Mouse (Mus musculus) neural tube, embryonic 11.5 days (tissue): ENCODE data around the gene Ckap5. TPM values are rescaled to one million over a fixed set of nuclear protein-coding genes. Genes with fewer than 3 reads are reported as not detected.

Experiments
- ATAC-seq: fragments of 200-750 bp; cut with Nextera tagmentation; 2 replicates; pipeline ENCODE4 v1.8.0; 2017; ENCODE audit warnings: moderate number of reproducible peaks, mild to moderate bottlenecking, moderate TSS enrichment, moderate library complexity; ENCODE audit not compliant: insufficient read depth, low FRiP score, low TSS enrichment
- DNase-seq: peaks from one replicate; pipeline ENCODE4 v3.0.0-alpha.2; 2015; ENCODE audit warnings: low spot score
- H3K27ac ChIP-seq: fragments of 300-500 bp; sonication (generic); 2 replicates; pipeline ENCODE4 v1.5.1; 2014; ENCODE audit warnings: low read depth, mild to moderate bottlenecking, low read length
- H3K27me3 ChIP-seq: fragments of 300-500 bp; sonication (generic); 2 replicates; pipeline ENCODE4 v1.6.1; 2014; ENCODE audit warnings: mild to moderate bottlenecking, low read length, mixed read lengths; ENCODE audit not compliant: control insufficient read depth, insufficient read depth
- H3K36me3 ChIP-seq: fragments of 300-500 bp; sonication (generic); 2 replicates; pipeline ENCODE4 v1.6.1; 2014; ENCODE audit warnings: mild to moderate bottlenecking, low read length, moderate library complexity, mixed read lengths; ENCODE audit not compliant: control insufficient read depth, insufficient read depth
- H3K4me1 ChIP-seq: fragments of 300-500 bp; sonication (generic); 2 replicates; pipeline ENCODE4 v1.6.1; 2014; ENCODE audit warnings: low read length, mixed read lengths; ENCODE audit not compliant: control insufficient read depth, insufficient read depth
- H3K4me2 ChIP-seq: fragments of 300-500 bp; sonication (generic); 2 replicates; pipeline ENCODE4 v1.6.1; 2014; ENCODE audit warnings: low read depth, mild to moderate bottlenecking, moderate library complexity
- H3K4me3 ChIP-seq: fragments of 300-500 bp; sonication (generic); 2 replicates; pipeline ENCODE4 v1.5.1; 2014; ENCODE audit warnings: low read depth, low read length
- H3K9ac ChIP-seq: fragments of 300-500 bp; sonication (generic); 2 replicates; pipeline ENCODE4 v1.6.1; 2014; ENCODE audit warnings: mild to moderate bottlenecking, low read length
- H3K9me3 ChIP-seq: fragments of 300-500 bp; sonication (generic); 2 replicates; pipeline ENCODE4 v1.6.1; 2016; ENCODE audit warnings: low read length; ENCODE audit not compliant: control insufficient read depth
- WGBS: fragments of 180-500 bp; shearing (Covaris S2); extraction: QIAGEN DNeasy Blood & Tissue Kit; methylation state at CpG from one replicate; pipeline ENCODE4 v1.1.7; 2014; 5-methylcytosine and 5-hydroxymethylcytosine counted together
- polyA plus RNA-seq: library from polyadenylated mRNA; unstranded; fragments of >200 nt; fragmentation: Nextera tagmentation; extraction: Ambion mirVana; gene quantifications from 2 replicates; pipeline ENCODE4 v1.2.1, GENCODE M21; 2014

Gene Ckap5
- polyA plus RNA-seq, 1 experiment from 2014 or later: 131 TPM

DNA sequence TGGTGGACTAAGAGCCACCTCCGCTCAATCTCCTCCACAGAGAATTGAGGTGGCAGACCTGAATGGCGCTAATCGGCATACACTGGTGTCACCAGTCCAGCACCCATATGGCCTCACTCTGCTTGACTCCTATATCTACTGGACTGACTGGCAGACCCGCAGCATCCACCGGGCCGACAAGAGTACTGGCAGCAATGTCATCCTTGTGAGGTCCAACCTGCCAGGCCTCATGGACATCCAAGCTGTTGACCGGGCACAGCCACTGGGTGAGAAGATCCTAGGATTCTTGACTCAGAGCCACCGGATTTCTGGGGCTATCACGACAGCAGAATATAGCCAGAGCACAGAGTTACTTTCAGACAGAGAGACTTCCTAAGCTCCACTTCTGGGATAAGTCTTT, 32.6 kb upstream of the Ckap5 start:
- no peak overlapping the region for H3K27ac ChIP-seq
- H3K4me3 ChIP-seq: no peak overlapping the region
- H3K36me3 ChIP-seq: peaks cover 19% of the 10 kb centered on the region
- ATAC-seq: no peak
- WGBS: 94% methylated on average over 9 of the region's 9 CpGs
- DNase-seq: no peak
- no peak overlapping the region for H3K9ac ChIP-seq
- no peaks in the 10 kb centered on the region for H3K27me3 ChIP-seq
- H3K9me3 ChIP-seq: no peaks in the 10 kb centered on the region
- no peaks in the 10 kb centered on the region for H3K4me1 ChIP-seq
- no peak overlapping the region for H3K4me2 ChIP-seq

DNA sequence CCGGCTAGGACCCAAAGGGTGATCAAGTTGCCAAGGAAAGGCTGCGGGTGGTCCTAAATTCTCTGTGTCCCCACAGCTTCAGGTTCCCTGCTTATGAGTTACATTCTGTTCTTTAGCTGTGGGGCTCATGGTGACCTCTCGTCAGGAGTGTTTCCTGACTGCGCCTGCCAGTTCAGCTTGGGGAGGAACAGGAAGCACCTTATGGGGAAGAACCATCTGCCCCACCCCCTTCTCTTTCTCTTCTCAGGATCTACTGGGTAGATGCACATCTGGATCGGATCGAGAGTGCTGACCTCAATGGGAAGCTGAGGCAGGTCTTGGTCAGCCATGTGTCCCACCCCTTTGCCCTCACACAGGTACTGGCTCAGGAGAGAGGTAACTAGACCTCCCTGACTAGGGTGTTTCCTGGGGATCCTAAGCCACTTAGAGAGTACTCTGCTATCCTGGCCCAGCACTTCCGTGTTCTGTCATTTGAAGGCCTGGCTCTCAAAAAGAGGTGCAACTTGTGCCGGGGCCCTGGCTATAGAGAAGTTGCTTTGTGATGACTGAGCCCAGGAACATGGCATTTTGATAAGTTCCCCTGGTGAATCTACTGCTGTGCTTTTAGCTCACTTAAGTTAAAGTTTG, 28.4 kb upstream of the Ckap5 start:
- Histone ChIP-seq H3K9ac (no peak overlapping the region), H3K4me3 (no peak overlapping the region), H3K36me3 (peaks cover 20% of the 10 kb centered on the region), H3K9me3 (no peaks in the 10 kb centered on the region), H3K4me2 (no peak overlapping the region), H3K27me3 (no peaks in the 10 kb centered on the region), H3K4me1 (no peaks in the 10 kb centered on the region), H3K27ac (no peak overlapping the region)
- ATAC-seq (no peak), DNase-seq (no peak)
- 91% methylated on average over 8 of the region's 8 CpGs for WGBS

DNA sequence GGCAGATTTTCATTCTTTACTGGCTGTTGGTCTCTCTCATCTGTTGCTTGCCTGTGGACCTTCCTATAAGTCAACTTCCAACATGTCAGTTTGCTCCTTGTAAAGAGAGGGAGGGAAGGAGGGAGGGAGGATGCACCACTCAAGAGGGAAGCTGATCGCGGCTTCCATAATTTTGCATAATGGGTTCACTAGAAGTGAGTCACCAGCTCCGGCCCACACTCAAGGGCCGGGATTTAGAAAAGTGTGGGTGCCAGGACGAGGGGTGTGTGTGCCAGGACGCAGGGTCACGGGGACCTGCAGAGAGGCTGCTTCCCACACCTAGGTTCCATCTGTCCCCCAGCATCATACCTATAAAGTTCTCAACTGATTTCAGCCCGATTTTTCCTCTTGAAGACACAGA, 18.5 kb upstream of the Ckap5 start:
- no peaks in the 10 kb centered on the region for H3K9me3 ChIP-seq
- WGBS: 97% methylated on average over 8 of the region's 8 CpGs
- no peaks in the 10 kb centered on the region for H3K27me3 ChIP-seq
- no peak overlapping the region for H3K4me2 ChIP-seq
- H3K36me3 ChIP-seq: peaks cover 13% of the 10 kb centered on the region
- H3K27ac ChIP-seq: no peak overlapping the region
- no peak overlapping the region for H3K9ac ChIP-seq
- no peak overlapping the region for H3K4me3 ChIP-seq
- H3K4me1 ChIP-seq: no peaks in the 10 kb centered on the region
- no peak for DNase-seq
- ATAC-seq: no peak

GRCm38 (mm10) chr2:91517186-91517585, 9.4 kb upstream of the Ckap5 start:
- Histone ChIP-seq H3K4me3 (no peak overlapping the region), H3K4me1 (no peaks in the 10 kb centered on the region), H3K36me3 (no peaks in the 10 kb centered on the region; the same call in 1 of the 2 replicates), H3K4me2 (no peak overlapping the region), H3K9ac (no peak overlapping the region), H3K27ac (no peak overlapping the region), H3K27me3 (no peaks in the 10 kb centered on the region), H3K9me3 (no peaks in the 10 kb centered on the region)
- ATAC-seq (no peak; the same call in 1 of the 2 replicates), DNase-seq (peak; percentile 41)
- WGBS: 15% methylated on average over 2 of the region's 2 CpGs

GRCm38 (mm10) chr2:91527147-91527486, 555 bp downstream of the Ckap5 start:
- peak overlapping the region; percentile 96 for H3K9ac ChIP-seq
- peaks cover 3% of the 10 kb centered on the region; the same call in 1 of the 2 replicates for H3K36me3 ChIP-seq
- H3K4me3 ChIP-seq: peak overlapping the region; percentile 98
- WGBS: under 1% methylated on average over 15 of the region's 15 CpGs
- no peaks in the 10 kb centered on the region for H3K27me3 ChIP-seq
- H3K4me2 ChIP-seq: peak overlapping the region; percentile 47
- ATAC-seq (peak; percentile 58), DNase-seq (no peak)
- peak overlapping the region; percentile 77 for H3K27ac ChIP-seq
- H3K9me3 ChIP-seq: no peaks in the 10 kb centered on the region
- H3K4me1 ChIP-seq: no peaks in the 10 kb centered on the region

- H3K9ac ChIP-seq: no peak overlapping the region; the same call in 1 of the 2 replicates
- no peaks in the 10 kb centered on the region for H3K36me3 ChIP-seq
- WGBS: 5% methylated on average over 17 of the region's 17 CpGs
- H3K27me3 ChIP-seq: no peaks in the 10 kb centered on the region
- 0 out of 2 replicates have a peak overlapping the region, but pooled peaks have one; percentile 10 for H3K4me3 ChIP-seq
- DNase-seq: peak; percentile 78
- H3K27ac ChIP-seq: no peak overlapping the region
- peaks cover 4% of the 10 kb centered on the region; the same call in 1 of the 2 replicates for H3K4me1 ChIP-seq
- H3K4me2 ChIP-seq: peak overlapping the region; percentile 28
- no peaks in the 10 kb centered on the region for H3K9me3 ChIP-seq
- peak; percentile 55 for ATAC-seq
Measured at GRCm38 (mm10) chr2:91537588-91538205, 11.1 kb downstream of the Ckap5 start.

GRCm38 (mm10) chr2:91568125-91568524, 41.6 kb downstream of the Ckap5 start:
- H3K27me3 ChIP-seq: no peaks in the 10 kb centered on the region
- DNase-seq (no peak), ATAC-seq (no peak)
- H3K36me3 ChIP-seq: peaks cover 21% of the 10 kb centered on the region
- no peak overlapping the region for H3K4me2 ChIP-seq
- H3K9ac ChIP-seq: no peak overlapping the region
- no peaks in the 10 kb centered on the region for H3K9me3 ChIP-seq
- H3K4me1 ChIP-seq: no peaks in the 10 kb centered on the region
- no peak overlapping the region for H3K27ac ChIP-seq
- H3K4me3 ChIP-seq: no peak overlapping the region
- 96% methylated on average over 2 of the region's 2 CpGs for WGBS

- Histone ChIP-seq H3K27ac (no peak overlapping the region), H3K27me3 (no peaks in the 10 kb centered on the region), H3K9me3 (no peaks in the 10 kb centered on the region), H3K4me3 (no peak overlapping the region), H3K4me1 (no peaks in the 10 kb centered on the region), H3K9ac (no peak overlapping the region), H3K4me2 (no peak overlapping the region), H3K36me3 (peaks cover 17% of the 10 kb centered on the region)
- no peak for ATAC-seq
- DNase-seq: no peak
- 88% methylated on average over 1 of the region's 1 CpGs for WGBS
Measured at GRCm38 (mm10) chr2:91580894-91581293, 54.3 kb downstream of the Ckap5 start.

- ATAC-seq (no peak), DNase-seq (no peak)
- 97% methylated on average over 1 of the region's 1 CpGs for WGBS
- no peak overlapping the region for H3K9ac ChIP-seq
- no peaks in the 10 kb centered on the region for H3K27me3 ChIP-seq
- no peaks in the 10 kb centered on the region for H3K9me3 ChIP-seq
- H3K36me3 ChIP-seq: peaks cover 12% of the 10 kb centered on the region
- no peak overlapping the region for H3K4me2 ChIP-seq
- no peak overlapping the region for H3K4me3 ChIP-seq
- no peaks in the 10 kb centered on the region for H3K4me1 ChIP-seq
- no peak overlapping the region for H3K27ac ChIP-seq
Measured at GRCm38 (mm10) chr2:91586242-91586641, 59.7 kb downstream of the Ckap5 start.
